Mouse (Mus musculus) heart, postnatal 36 days (tissue): ENCODE measurements at regions not wholly inside any gene's neighbourhood (a gene's known extent, or its start where the extent isn't known, plus 50 kb on each side); places are given as distances from the start of the nearest gene placed in this dataset.

ENCODE experiments used
- DNase-seq, 2 experiments: peaks; one replicate each; pipeline ENCODE4 v3.0.0; 2021 to 2022
- intact Hi-C: fragments of 180-260 bp; cut with DNase I; formaldehyde crosslinking; loops from one replicate; pipeline ENCODE4 v1.15.1; 2025

DNA sequence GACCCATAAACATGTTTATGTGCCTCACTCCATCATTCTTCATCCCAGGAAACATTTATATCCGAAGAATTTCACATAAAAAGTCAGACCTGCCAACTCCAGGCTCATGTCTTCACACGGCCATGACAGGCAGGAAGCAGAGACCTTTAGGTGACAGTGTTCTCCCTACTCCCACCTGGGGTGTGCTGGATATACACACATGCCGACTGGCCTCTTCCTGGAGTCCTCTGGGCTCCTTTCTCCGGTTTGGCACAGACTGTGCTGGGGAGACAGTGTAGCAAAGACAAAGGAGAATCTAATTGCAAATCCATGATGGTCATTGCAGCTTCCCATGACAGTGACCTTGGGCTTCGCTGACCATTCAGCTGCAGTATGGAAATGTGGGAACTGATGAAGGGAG lies 480.1 kb downstream of the Rnf144a start:
- no peak for DNase-seq
- intact Hi-C loops, result no loop called here

DNA sequence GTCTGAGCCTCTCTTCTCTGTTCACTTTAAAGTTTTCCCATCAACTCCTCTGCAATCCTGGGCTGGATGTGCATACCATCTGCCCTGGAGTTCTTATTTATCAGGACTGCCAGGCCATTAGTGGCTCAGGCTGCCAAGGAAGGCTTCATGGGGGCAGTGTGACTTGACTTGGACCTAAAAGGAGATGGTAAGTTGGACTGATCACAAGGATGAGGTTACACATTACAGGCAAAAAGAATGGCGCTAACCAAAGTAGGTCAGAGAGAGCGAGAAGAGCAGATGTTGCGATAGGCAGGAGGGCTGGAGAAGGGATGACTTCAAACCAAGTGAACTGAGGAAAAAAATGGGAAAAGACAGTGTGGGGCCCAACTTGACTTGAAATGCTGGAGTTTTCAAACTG lies 480.5 kb downstream of the Rnf144a start:
- intact Hi-C loops, result no loop called here

DNA sequence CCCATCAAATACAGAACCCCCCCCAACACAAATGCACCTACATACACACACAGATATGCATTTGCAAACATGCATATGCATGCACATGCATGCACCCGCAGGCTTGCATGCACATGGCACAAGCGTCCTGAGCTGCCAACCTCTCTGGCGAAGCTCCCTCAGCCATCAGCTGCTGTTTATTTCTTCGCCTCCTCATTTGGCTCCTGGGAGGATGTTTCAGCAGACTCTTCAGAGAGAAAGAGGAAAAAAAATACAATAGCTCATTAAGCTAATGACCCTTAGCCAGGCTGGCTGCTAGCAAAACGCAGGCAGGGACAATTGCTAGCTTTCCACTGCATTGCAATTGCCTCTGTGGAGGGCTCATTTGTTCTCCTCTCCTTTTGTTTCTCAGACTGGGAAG lies 488.7 kb downstream of the Rnf144a start:
- intact Hi-C loops, result no loop called here

More for the DNA sequence above, 480.5 kb downstream of the Rnf144a start:
- no peak for DNase-seq

DNA sequence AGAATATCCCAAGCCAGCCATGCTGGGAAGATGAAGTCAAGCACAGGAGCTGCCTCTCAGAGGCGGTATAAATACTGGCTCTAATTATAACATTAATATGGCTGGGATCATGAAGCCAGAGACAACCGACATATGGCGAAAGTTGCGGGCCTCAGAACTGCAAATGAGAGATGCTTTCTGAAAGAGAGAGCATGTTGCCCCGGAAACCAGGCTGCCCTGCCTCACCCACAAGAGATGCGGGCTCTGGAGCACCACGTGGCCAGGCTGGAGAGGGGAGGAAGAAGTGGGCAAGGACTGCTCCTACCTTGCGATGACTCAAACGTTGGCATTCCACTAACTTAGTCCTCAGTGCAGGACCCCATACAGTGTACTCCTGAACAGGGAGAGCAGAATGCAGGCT lies 490.5 kb downstream of the Rnf144a start:
- intact Hi-C loops, result no loop called here
- no peak for DNase-seq

More for the DNA sequence above, 488.7 kb downstream of the Rnf144a start:
- no peak for DNase-seq

DNA sequence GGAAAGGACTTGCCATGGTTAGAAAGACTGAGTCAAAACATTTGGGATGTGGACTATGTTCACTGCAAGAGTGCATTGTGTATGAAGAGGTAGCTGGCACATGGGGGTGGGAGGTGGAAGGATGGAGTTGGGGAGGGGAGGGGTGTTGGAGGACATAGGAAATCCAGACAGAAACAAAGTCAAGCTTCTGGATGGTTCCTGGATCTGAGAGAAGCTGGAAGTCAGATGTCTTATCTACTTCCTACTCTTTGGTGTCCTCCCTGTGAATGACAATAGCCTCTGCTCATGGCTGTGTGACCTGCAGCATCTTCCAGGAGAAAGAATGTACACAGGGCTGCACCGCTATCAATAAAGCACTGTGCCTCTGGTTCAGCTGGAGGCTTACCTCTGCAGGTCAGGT lies 491.3 kb downstream of the Rnf144a start:
- no peak for DNase-seq
- intact Hi-C loops, result no loop called here

DNA sequence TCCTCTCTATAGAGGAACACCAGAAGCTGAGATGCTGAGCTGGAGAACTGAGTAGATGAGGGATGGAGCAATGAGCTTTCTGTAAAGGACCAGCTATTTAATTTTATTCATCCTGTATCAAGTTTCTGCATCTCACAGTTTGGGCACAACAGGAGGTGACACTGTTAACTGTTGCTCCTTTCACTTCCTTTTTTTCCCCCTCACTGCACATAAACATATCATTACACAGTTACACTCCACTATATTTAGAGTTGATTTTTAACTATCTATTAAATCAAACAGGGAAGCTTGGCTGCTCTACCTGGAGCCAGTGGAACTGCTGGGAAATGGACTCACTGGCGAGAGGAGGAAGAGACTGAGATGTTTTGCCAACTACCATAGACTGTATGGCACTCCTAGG lies 509.4 kb downstream of the Rnf144a start:
- intact Hi-C loops, result no loop called here
- no peak for DNase-seq

DNA sequence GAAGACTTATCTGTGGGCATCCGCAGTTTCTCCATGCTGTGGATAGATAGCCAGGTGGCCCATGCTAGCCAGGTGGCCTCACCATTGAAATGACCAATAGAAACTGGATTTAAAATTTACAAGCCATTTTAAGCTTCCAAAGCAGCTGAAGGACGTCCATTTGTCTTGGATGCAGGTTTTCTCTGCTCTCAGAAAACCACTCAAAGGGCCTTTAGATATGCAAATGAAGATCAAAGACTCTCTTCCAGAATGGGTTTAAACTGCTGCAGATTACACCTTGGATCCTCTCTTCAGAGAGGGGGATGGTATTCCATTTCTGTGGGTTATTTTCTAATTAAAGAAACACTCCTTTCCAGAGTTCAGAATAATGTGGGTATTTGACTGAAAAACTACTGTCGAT lies 518.5 kb downstream of the Rnf144a start:
- intact Hi-C loops, result no loop called here

DNA sequence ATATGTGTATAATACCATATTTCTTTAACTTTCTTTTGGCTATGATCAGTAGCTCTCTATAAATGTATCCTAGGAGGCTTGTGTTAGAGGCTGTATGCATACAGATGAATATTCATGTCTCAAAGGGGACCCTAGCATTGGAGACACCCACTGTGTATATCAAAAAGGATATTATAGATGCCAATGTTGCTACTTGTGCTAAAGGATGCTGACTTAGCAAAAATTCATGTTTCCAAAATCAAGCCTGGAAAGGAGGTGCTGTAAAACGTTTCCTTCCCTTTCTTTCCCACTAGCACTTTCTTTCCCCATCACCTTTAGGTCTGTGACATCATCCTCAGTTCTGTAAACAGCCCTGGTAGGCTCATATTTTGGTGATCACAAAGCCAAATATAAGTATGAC lies 519.4 kb downstream of the Rnf144a start:
- intact Hi-C loops, result no loop called here
- DNase-seq, result no peak

More for the DNA sequence above, 518.5 kb downstream of the Rnf144a start:
- DNase-seq, result no peak

DNA sequence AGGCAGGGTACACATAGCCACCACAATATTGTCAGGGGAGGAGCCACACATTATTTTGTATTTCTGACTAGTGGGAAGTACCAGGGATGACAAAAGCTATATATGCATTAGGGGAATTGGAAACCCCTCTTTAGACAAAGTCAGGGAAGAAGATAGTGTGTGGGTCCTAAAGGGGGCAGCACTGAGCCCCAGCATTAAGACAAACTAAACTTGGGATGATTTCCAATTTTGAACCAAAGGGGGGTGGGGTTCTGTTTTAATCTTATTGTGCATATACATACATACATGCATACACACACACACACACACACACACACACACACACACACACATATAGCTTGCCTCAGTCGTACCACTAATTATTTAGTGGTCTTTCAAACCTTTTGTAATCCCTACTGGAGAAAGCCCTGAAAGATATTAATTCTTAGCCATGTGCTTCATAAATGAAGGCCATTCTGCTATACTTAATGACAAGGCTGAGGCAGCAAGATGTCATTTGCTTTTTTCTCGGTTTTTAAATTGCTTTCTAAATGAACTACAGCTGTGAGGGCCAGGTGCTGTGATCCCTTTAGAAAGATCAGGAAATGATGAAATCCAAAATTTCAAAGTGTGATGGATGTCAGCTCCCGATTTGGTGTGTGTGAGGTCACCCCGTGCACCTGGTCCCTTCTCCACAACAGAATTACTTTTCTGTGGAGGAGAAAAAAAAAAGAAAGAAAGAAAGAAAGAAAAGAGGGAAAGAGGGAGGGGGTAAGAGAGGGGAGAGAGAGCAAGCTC lies 523.5 kb downstream of the Rnf144a start:
- intact Hi-C loops, result no loop called here
- DNase-seq, result no peak

DNA sequence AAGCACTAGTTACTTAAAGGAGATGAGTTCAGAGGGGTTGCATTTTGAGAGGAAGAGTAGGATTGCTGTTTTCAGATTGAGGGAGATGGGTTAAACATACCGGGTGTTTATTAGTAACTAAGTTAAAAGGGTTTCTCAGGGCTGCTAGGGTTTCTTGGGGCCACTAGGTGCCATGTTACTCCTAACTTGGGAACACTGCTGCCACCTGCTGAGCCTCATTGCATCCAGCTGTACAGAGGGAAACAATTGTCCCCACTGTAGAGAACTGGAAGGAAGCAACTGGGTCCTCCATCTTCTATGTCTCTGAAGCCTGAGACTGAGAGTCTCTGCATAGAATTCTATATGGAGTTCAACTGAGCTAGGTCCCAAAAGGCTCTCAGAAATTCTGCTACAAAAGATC lies 524.3 kb downstream of the Rnf144a start:
- intact Hi-C loops, result no loop called here
- peak in 1 of 2 experiments; percentile 9 for DNase-seq

DNA sequence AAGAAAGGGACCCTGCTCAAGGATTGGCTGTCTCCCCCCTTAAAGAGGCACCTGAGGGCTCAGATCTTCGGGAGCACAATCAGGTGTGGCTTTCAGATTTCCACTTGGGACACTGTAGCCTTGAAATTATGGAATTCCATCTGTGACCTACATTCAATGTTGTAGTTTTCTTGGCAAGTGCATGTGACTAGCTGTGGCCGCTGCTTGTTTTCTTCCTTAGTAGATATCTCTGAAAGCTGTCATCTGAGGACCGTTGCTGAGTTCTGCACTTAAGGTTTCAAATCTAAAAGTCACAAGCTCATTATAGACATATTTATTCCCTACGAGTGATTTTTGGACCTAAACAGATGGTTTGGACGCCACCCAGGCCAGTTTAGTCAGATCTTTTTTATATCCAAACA lies 531.3 kb downstream of the Rnf144a start:
- intact Hi-C loops, result no loop called here
- DNase-seq, result no peak

DNA sequence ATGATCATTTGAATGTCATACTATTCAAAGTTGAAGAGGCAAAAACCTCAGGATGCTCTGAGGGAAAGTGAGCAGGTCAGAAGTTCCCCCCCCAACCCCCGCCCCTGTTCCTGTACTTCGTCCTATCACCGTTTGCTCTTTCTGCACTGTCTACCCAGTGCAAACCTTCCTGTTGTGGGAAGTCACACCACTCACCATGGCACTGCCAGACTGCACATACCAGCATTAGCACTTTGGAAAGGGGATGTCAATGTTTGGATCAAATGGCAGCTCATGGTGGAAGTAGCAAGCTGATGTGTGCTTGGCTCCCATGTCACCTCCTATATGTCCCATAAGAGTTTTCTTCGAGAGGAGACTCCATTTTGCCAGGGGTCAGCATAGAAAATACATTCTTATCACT lies 543.2 kb downstream of the Rnf144a start:
- no peak for DNase-seq
- intact Hi-C loops, result no loop called here

DNA sequence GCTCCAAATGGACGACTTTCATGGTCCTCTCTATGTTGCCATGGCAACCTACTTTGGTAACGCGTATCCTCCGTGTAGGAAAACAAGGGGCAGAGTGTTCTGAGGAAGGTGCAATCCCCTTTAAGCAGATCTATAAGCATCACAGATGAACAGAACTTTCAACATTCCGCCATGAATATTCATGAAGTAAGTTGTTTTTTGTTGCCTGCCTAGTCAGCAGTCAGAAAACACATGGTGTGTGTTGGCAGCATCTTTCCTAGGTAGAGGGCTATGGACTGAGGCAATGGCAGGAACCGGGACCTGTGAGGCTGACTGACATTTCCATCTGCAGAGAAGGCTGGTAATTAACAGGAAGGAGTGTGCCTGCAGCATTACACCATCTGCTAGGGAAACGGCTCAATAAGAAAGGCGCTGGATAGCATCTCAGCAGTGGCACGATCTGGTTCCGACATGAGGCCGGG lies 544.0 kb downstream of the Rnf144a start:
- no peak for DNase-seq
- intact Hi-C loops, result no loop called here

DNA sequence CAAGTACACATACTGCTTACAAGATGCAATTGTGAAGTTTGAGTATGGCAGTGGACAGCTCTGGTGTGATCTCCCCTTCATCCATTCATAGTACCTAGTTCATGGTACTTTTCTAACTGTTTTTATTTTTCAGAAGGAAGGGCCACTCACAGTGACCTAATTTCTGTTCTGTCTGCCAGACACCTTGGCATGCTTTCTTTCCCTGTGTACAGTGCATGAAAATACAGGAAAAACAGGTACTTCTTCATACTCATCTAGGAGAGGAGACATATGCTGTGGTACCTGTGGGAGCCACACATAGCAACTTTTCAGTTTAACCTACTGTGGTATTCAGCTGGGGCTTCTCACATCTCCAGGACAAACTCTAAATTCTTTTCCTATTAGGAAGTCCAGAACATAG lies 545.2 kb downstream of the Rnf144a start:
- intact Hi-C loops, result loop anchor here (5.0 kb wide), 2 partner anchors 407 to 778 kb away; no protein-coding TSS in a partner anchor

DNA sequence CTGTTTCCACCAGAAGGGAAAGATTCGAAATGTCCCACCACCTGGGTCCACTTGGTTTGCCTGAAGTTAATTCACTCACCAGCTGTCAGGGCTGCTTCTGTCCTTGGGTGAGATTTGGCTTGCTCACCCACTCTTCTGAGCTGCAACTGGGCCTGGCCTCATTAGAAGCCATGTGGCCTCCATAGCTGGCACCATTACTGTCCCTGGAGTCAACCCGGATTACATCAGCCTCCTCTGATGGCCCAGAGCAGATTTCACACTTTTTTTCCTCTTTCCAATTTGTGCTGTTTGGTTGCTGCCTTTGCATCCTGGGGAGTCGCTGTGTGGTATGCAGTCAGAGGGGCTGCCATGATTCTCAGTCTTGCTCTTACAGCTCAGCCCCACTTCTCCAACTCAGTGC lies 550.0 kb downstream of the Rnf144a start:
- intact Hi-C loops, result loop anchor here (5.0 kb wide), 2 partner anchors 412 to 773 kb away; no protein-coding TSS in a partner anchor
- DNase-seq, result peak in 1 of 2 experiments; percentile 9

More for the DNA sequence above, 545.2 kb downstream of the Rnf144a start:
- DNase-seq, result no peak

DNA sequence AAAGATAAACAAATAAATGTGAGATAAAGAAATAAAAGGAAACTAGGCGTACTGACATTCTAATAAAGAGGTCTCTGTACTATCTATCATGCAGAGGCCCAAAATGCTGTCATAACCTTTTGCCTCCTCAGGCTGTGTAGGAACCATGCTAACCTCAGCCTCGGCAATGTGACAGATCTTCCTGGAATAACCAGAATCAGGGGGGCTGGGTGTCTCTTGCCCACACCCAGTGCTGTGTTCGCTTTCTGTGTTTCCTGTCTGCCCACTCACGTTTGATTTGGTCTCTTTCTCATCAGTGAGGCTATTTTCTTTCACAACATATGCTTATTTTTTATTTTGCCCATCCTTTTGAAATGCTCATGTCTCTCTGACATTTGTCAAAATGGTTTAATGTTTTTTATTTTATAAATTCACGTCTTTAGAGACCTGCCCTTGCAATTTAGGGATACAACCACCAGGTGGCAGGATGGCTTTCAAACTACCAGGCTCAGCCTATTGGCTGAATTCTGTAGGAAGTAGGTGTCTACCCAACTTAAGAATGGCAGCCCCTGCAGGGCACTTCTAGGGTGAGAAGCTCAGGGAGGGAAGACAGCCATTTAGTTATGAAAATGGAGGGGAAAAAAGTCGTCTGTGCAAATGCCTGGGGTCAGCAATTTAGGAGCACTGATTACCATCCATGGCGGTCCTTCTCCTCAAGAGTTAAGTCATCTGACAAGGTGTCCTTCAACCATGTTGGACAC lies 550.8 kb downstream of the Rnf144a start:
- intact Hi-C loops, result loop anchor here (1.0 kb wide), 2 partner anchors 207 to 362 kb away; no protein-coding TSS in a partner anchor

DNA sequence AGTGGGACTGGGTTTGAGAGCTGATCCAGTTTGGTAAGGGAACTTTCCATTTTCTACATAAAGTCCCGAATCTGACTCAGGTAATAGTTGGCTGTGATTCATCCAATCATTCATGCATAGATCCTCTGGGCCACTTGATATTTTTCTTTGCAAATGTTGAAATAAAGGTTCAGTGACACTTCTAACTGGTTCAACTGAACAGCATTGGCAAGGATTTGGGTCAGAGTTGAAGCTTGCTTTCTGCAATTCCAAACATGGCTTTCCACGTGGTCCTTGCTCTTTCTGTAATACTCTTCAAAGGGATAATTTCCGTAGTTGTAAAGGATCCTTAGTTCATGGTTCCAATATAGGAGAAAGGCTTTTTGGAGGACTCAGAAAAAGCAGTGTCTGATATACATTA lies 554.0 kb downstream of the Rnf144a start:
- intact Hi-C loops, result no loop called here

More for the DNA sequence above, 550.8 kb downstream of the Rnf144a start:
- DNase-seq, result peak; percentile 22 to 63

DNA sequence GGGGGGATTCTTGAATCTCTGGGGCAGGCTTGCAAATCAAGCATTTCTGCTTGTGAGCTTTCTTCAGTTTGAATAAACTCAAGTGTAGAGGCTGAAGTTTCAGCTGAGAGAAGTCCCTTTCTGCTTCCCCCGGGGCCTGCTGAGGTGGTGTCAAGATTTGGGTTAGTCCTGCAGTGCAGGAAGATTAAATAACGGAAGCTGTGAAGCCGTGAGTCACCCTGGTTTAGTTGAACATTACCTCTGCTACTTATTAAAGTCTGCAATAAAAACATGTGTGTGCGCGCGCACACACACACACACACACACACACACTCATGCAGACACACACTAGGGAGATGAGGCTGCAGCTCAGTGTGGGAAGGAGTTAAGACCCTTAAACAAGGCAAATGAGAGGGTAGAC lies 556.7 kb downstream of the Rnf144a start:
- intact Hi-C loops, result no loop called here
- no peak for DNase-seq

More for the DNA sequence above, 554.0 kb downstream of the Rnf144a start:
- no peak for DNase-seq

DNA sequence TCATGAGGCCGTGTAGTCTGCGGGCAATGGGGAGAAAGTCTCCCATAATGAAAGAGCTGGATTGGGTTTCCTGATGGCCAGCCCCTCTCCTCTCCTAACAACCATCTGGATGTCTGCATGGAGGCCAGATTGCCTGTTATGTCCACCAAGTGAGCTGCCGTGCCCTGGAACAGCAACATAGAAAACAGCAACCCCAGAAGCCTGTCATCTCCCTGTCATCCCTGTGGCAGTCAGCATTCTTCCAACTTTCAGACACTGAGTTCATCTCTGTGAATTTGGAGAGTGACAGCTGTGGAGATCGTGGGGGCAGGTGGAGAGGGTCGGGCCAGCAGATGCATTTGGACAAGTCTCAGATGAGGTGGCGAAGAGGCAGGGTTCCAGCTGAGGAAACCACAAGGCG lies 585.0 kb downstream of the Rnf144a start:
- intact Hi-C loops, result no loop called here
- DNase-seq, result no peak

DNA sequence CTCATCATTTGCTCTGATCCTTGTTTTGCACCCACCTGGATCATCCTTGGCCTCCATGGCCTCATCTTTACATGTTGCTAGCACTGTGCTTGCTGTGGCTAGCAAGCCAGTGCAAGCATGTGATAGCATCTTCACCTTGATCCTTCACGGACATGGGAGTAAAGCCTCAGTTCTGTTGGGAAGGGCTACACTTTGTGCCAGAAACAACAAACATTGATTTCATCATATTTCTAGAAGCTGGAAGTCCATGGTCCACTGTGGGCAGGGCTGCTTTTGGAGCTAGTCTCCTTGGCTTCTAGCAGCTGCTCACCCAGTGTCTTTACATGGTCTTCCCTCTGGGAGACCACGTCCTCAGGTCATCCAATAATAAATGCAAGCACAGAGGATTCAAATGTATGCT lies 587.1 kb downstream of the Rnf144a start:
- DNase-seq, result no peak
- intact Hi-C loops, result loop anchor here (5.0 kb wide), 1 partner anchor 736 kb away; no protein-coding TSS in a partner anchor

DNA sequence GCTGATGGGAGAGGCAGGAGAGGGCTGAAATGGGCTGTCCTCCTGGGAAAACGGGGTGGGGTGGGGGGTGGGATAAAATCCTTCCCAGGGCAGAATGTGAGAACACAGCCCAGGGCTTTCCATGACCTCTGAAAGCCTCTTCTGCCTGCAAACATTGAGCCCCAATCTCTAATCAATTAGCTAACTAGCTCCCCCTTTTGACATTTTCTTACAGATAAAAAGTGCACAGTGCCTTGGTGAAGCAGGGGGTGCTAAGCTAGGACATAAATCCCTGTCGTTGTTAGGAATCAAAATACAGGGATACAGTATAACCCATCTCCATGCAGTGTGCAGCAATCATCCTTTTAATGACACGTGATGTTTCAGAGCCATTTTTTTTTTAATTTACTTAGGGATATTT lies 588.1 kb downstream of the Rnf144a start:
- intact Hi-C loops, result loop anchor here (5.0 kb wide), 1 partner anchor 735 kb away; no protein-coding TSS in a partner anchor
- DNase-seq, result no peak
